Mouse (Mus musculus): Measurements from ENCODE around the gene Vmn2r90. TPM values are rescaled to one million over a fixed set of nuclear protein-coding genes. Genes with fewer than 3 reads are reported as not detected.

Vmn2r90 gene
- polyA plus RNA-seq, 1 experiment from 2014 or later: not detected

GRCm38 (mm10) chr17:17766481-17766880 is 62.9 kb downstream of the Vmn2r90 start:
- H3K4me3 ChIP-seq: no peak overlapping the region
- no peak overlapping the region for H3K9ac ChIP-seq
- no peaks in the 10 kb centered on the region for H3K9me3 ChIP-seq
- 8% methylated on average over 3 of the region's 3 CpGs for WGBS
- ATAC-seq (ENCODE audit: low FRiP score, low read depth): peak; percentile 59; the same call in 1 of the 2 replicates
- H3K4me2 ChIP-seq (replicated peaks): no peak overlapping the region
- no peaks in the 10 kb centered on the region for H3K4me1 ChIP-seq
- H3K27ac ChIP-seq: no peak overlapping the region
- no peaks in the 10 kb centered on the region for H3K27me3 ChIP-seq
- H3K36me3 ChIP-seq: no peaks in the 10 kb centered on the region

Other genes with a start within 250 kb of the Vmn2r90 start
- 12.0 and 12.3 TPM in 2 replicates for gene Lnpep, start 78.7 kb upstream of the Vmn2r90 start, polyA plus RNA-seq (2015; fragmentation: Nextera tagmentation; extraction: Ambion mirVana)
- gene Spaca6, start 123.4 kb downstream of the Vmn2r90 start, polyA plus RNA-seq (2015; fragmentation: Nextera tagmentation; extraction: Ambion mirVana): 56.0 and 59.7 TPM in 2 replicates
- gene Has1, start 151.5 kb downstream of the Vmn2r90 start, polyA plus RNA-seq (2015; fragmentation: Nextera tagmentation; extraction: Ambion mirVana): 1.5 and 1.7 TPM in 2 replicates
- gene Fpr1, start 180.2 kb downstream of the Vmn2r90 start, polyA plus RNA-seq (2015; fragmentation: Nextera tagmentation; extraction: Ambion mirVana): not detected in 2 replicates
- gene Fpr2, start 184.1 kb downstream of the Vmn2r90 start, polyA plus RNA-seq (2015; fragmentation: Nextera tagmentation; extraction: Ambion mirVana): not detected in 2 replicates
- gene Fpr3, start 184.1 kb downstream of the Vmn2r90 start, polyA plus RNA-seq (2015; fragmentation: Nextera tagmentation; extraction: Ambion mirVana): not detected in 2 replicates

All from limb, embryonic 13.5 days (tissue).